8 mouse cellular contexts compared by ENCODE assay signal in the genomic region with DNA sequence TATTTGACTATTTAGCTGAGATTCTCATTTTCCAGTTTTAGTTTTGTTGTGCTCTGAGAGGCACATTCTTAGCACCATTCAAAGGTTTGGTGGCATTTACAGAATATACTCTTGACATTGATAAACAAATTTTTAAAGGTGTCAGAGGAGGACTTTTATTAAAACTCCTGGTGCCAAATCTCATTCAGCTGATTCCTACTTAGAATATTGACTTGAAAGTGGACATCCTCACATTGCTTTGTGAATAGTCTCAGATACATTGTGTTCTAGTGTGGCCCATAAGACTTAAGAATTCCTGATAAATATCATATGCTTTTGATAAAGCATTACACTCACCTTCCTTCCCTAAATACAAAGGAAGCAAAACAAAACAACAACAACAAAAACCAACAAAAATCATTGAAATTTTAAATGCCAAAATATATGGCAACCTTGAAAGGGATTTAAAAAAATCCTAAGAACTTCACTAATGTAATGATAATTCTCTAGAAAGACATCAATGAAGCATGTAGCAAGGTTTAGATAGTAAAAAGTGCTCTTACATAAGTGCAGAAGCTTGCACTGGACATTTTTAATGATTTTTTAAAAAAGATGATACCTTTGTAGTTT. TPM values are rescaled to one million over a fixed set of nuclear protein-coding genes. Genes with fewer than 3 reads are reported as not detected.
A peak's percentile ranks its signal among the peaks of the same experiment; 100 is the strongest.
DNase-seq lines count a peak whose midpoint lies in the region; ATAC-seq and TF ChIP-seq lines count a peak whose summit lies in the region.

No protein-coding gene starts in this region.

- peak overlapping the region; percentile 98 for H3K27ac ChIP-seq in heart, adult 2 months
- peak overlapping the region; percentile 100 for H3K27ac ChIP-seq in forebrain, embryonic 14.5 days (ENCODE audit: low read depth, low read length)
- peak overlapping the region; percentile 21; the same call in 1 of the 2 replicates for H3K27ac ChIP-seq in liver, embryonic 14.5 days

- H3K4me3 ChIP-seq in heart, adult 2 months = peak overlapping the region; percentile 99
- H3K4me3 ChIP-seq in forebrain, embryonic 14.5 days (ENCODE audit: low read depth, low read length) = peak overlapping the region; percentile 82
- peak overlapping the region; percentile 86 to 94 for H3K4me3 ChIP-seq in liver, embryonic 14.5 days (ENCODE audit: insufficient read depth in 1 of 2, low read depth in 2 of 2, low read length in 2 of 2)

- no peaks in the 10 kb centered on the region; the same call in 1 of the 2 replicates for H3K79me2 ChIP-seq in heart, adult 2 months (replicated peaks; ENCODE audit: control insufficient read depth, insufficient read depth, low read length)

- H3K27me3 ChIP-seq in heart, adult 2 months (ENCODE audit: control insufficient read depth, insufficient read depth, low read length) = no peaks in the 10 kb centered on the region
- H3K27me3 ChIP-seq in forebrain, embryonic 14.5 days (replicated peaks; ENCODE audit: control insufficient read depth, insufficient read depth, low read length) = no peaks in the 10 kb centered on the region
- no peaks in the 10 kb centered on the region for H3K27me3 ChIP-seq in liver, embryonic 14.5 days (ENCODE audit: control insufficient read depth, insufficient read depth, low read length)

- intact Hi-C loops in heart, adult 2 months (cut with DNase I) = loop anchor here (5.0 kb wide), 3 partner anchors 99 to 329 kb away; a partner anchor contains a TSS

- no peaks in the 10 kb centered on the region for H3K9me3 ChIP-seq in forebrain, embryonic 14.5 days (replicated peaks; ENCODE audit: control insufficient read depth, low read length)
- no peaks in the 10 kb centered on the region for H3K9me3 ChIP-seq in liver, embryonic 14.5 days (ENCODE audit: control insufficient read depth, low read length)

- no peak overlapping the region for H3K9ac ChIP-seq in heart, adult 2 months (ENCODE audit: low read depth, low read length)
- H3K9ac ChIP-seq in forebrain, embryonic 14.5 days (ENCODE audit: low read length) = peak overlapping the region; percentile 100
- H3K9ac ChIP-seq in liver, embryonic 14.5 days (replicated peaks) = peak overlapping the region; percentile 100

- no peak for TF ChIP-seq POLR2A in heart, adult 2 months (IDR thresholded peaks at IDR 0.05; ENCODE audit: insufficient read depth, low read depth, low read length)

- no peaks in the 10 kb centered on the region; the same call in none of the 2 replicates for H3K36me3 ChIP-seq in heart, adult 2 months (ENCODE audit: control insufficient read depth, insufficient read depth, low read length)
- no peaks in the 10 kb centered on the region for H3K36me3 ChIP-seq in forebrain, embryonic 14.5 days (ENCODE audit: control insufficient read depth, insufficient read depth, low read length)
- no peaks in the 10 kb centered on the region for H3K36me3 ChIP-seq in liver, embryonic 14.5 days (replicated peaks; ENCODE audit: control insufficient read depth, insufficient read depth, low read depth)

- DNase-seq in heart, adult 2 months = no peak
- no peak for DNase-seq in heart, postnatal 4 days
- DNase-seq in A20 (ENCODE audit: low read depth, low spot score) (peak; percentile 17), adipocyte (ENCODE audit: low spot score) (no peak)
- DNase-seq in forebrain, embryonic 14.5 days (ENCODE audit: low spot score) = no peak
- DNase-seq in liver, embryonic 14.5 days (ENCODE audit: low read depth in 3 of 3, low spot score in 3 of 3) = no peak
- DNase-seq in spleen, postnatal 4 days (ENCODE audit: low spot score in 2 of 2) = no peak
- DNase-seq in embryo, embryonic 11 days = no peak

- no peak for TF ChIP-seq CTCF in heart, adult 2 months (IDR thresholded peaks at IDR 0.05)
- TF ChIP-seq CTCF in liver, embryonic 14.5 days (IDR thresholded peaks at IDR 0.05; ENCODE audit: low read depth) = no peak

- ATAC-seq in forebrain, embryonic 14.5 days = no peak
- ATAC-seq in liver, embryonic 14.5 days (ENCODE audit: insufficient read depth) = no peak

- TF ChIP-seq EP300 in heart, adult 2 months (IDR thresholded peaks at IDR 0.05; ENCODE audit: insufficient read depth, low read depth, low read length) = no peak
- TF ChIP-seq EP300 in liver, embryonic 14.5 days (IDR thresholded peaks at IDR 0.05; ENCODE audit: low read depth) = no peak

- H3K4me2 ChIP-seq in forebrain, embryonic 14.5 days (ENCODE audit: low read length) = peak overlapping the region; percentile 63
- peak overlapping the region; percentile 79 for H3K4me2 ChIP-seq in liver, embryonic 14.5 days (ENCODE audit: low read depth)

- H3K4me1 ChIP-seq in heart, adult 2 months (ENCODE audit: control insufficient read depth, insufficient read depth, low read length) = peaks cover 4% of the 10 kb centered on the region
- H3K4me1 ChIP-seq in forebrain, embryonic 14.5 days (ENCODE audit: control insufficient read depth, insufficient read depth, low read length) = peaks cover 10% of the 10 kb centered on the region
- peaks cover 8% of the 10 kb centered on the region in 2 experiments; a peak in 3 of 4 replicates for H3K4me1 ChIP-seq in liver, embryonic 14.5 days (replicated peaks; ENCODE audit: control insufficient read depth in 2 of 2, insufficient read depth in 2 of 2, low read length in 1 of 2)

RNA-seq across cellular contexts. Expression of a gene that starts 1.1 kb away (rescaled TPM):
- 10 to 100 TPM in 1 of 2 experiments, 1 to 10 TPM in 1; 8.4 to 12.3 TPM for total RNA-seq in heart, adult 2 months (2021)
- 8.3 and 8.9 TPM in 2 replicates for polyA plus RNA-seq in heart, adult 2 months (2012; rRNA removed)
- 10 to 100 TPM; 12.0 to 14.9 TPM for total RNA-seq in heart, postnatal 4 days (2021)
- 18.0 and 23.5 TPM in 2 replicates for polyA plus RNA-seq in forebrain, embryonic 14.5 days (2014; fragmentation: Nextera tagmentation; extraction: Ambion mirVana)
- polyA plus RNA-seq in liver, embryonic 14.5 days (2012; rRNA removed) = 1.3 and 1.8 TPM in 2 replicates
- 2.4 and 3.3 TPM in 2 replicates for polyA plus RNA-seq in liver, embryonic 14.5 days (2014; fragmentation: Nextera tagmentation; extraction: Ambion mirVana)

RNA-seq across cellular contexts. Expression of a gene that starts 1.4 kb away (rescaled TPM):
- total RNA-seq in heart, adult 2 months (2021) = 1 to 10 TPM; 3.1 to 4.7 TPM
- polyA plus RNA-seq in heart, adult 2 months (2012; rRNA removed) = 1.3 and 1.4 TPM in 2 replicates
- total RNA-seq in heart, postnatal 4 days (2021) = 1 to 10 TPM; 3.6 to 5.1 TPM
- 4.3 and 4.6 TPM in 2 replicates for polyA plus RNA-seq in forebrain, embryonic 14.5 days (2014; fragmentation: Nextera tagmentation; extraction: Ambion mirVana)
- polyA plus RNA-seq in liver, embryonic 14.5 days (2012; rRNA removed) = 0.49 and 0.56 TPM in 2 replicates
- polyA plus RNA-seq in liver, embryonic 14.5 days (2014; fragmentation: Nextera tagmentation; extraction: Ambion mirVana) = 0.75 and 0.76 TPM in 2 replicates

RNA-seq across cellular contexts. Expression of a gene that starts 24.7 kb away (rescaled TPM):
- 1 to 10 TPM; 5.9 to 8.3 TPM for total RNA-seq in heart, adult 2 months (2021)
- 1.6 and 4.1 TPM in 2 replicates for polyA plus RNA-seq in heart, adult 2 months (2012; rRNA removed)
- 1 to 10 TPM; 3.0 to 3.3 TPM for total RNA-seq in heart, postnatal 4 days (2021)
- 10.2 and 12.2 TPM in 2 replicates for polyA plus RNA-seq in forebrain, embryonic 14.5 days (2014; fragmentation: Nextera tagmentation; extraction: Ambion mirVana)
- 1.4 and 2.6 TPM in 2 replicates for polyA plus RNA-seq in liver, embryonic 14.5 days (2012; rRNA removed)
- 2.4 and 3.0 TPM in 2 replicates for polyA plus RNA-seq in liver, embryonic 14.5 days (2014; fragmentation: Nextera tagmentation; extraction: Ambion mirVana)

Comparison
In these comparisons a context has a peak if more than half of its experiments do, and no peak if none do; other contexts are left out.
1. H3K27ac ChIP-seq: peak in every context shown above with its lines; median percentile 100 in forebrain, embryonic 14.5 days; 98 in heart, adult 2 months; 21 in liver, embryonic 14.5 days.